Mouse (Mus musculus) limb, embryonic 12.5 days (tissue): ENCODE measurements around the gene Polr3b. TPM values are rescaled to one million over a fixed set of nuclear protein-coding genes. Genes with fewer than 3 reads are reported as not detected.

Source experiments
- ATAC-seq: fragments of 200-750 bp; cut with Nextera tagmentation; 2 replicates; pipeline ENCODE4 v1.8.0; 2017; ENCODE audit warnings: low read depth, moderate TSS enrichment; ENCODE audit not compliant: insufficient number of reproducible peaks, insufficient read depth, low FRiP score, low TSS enrichment
- H3K27ac ChIP-seq: fragments of 300-500 bp; sonication (generic); 2 replicates; pipeline ENCODE4 v1.5.1; 2016; ENCODE audit warnings: mild to moderate bottlenecking, moderate library complexity
- H3K27me3 ChIP-seq: fragments of 300-500 bp; sonication (generic); 2 replicates; pipeline ENCODE4 v1.6.1; 2016; ENCODE audit warnings: mild to moderate bottlenecking, moderate library complexity
- H3K36me3 ChIP-seq: fragments of 300-500 bp; sonication (generic); 2 replicates; pipeline ENCODE4 v1.6.1; 2016; ENCODE audit warnings: mild to moderate bottlenecking, moderate library complexity
- H3K4me1 ChIP-seq: fragments of 300-500 bp; sonication (generic); replicated peaks from 2 replicates; pipeline ENCODE4 v1.6.1; 2016
- H3K4me2 ChIP-seq: fragments of 300-500 bp; sonication (generic); 2 replicates; pipeline ENCODE4 v1.6.1; 2016; ENCODE audit warnings: mild to moderate bottlenecking, moderate library complexity
- H3K4me3 ChIP-seq: fragments of 300-500 bp; sonication (generic); replicated peaks from 2 replicates; pipeline ENCODE4 v1.5.1; 2016; ENCODE audit warnings: mild to moderate bottlenecking
- H3K9ac ChIP-seq: fragments of 300-500 bp; sonication (generic); replicated peaks from 2 replicates; pipeline ENCODE4 v1.6.1; 2016; ENCODE audit warnings: mild to moderate bottlenecking, moderate library complexity
- H3K9me3 ChIP-seq: fragments of 300-500 bp; sonication (generic); 2 replicates; pipeline ENCODE4 v1.6.1; 2016; ENCODE audit warnings: mild to moderate bottlenecking, moderate library complexity
- WGBS: fragments of 180-500 bp; shearing (Covaris S2); methylation state at CpG from one replicate; pipeline ENCODE4 v1.1.7; 2016; 5-methylcytosine and 5-hydroxymethylcytosine counted together
- polyA plus RNA-seq: library from polyadenylated mRNA; unstranded; fragments of >200 nt; fragmentation: Nextera tagmentation; extraction: Ambion mirVana; gene quantifications from 2 replicates; pipeline ENCODE4 v1.2.1, GENCODE M21; 2016

Polr3b gene
- polyA plus RNA-seq, 1 experiment from 2014 or later: 20.3 TPM

- WGBS: 94% methylated on average over 12 of the region's 12 CpGs
- ATAC-seq: no peak
- H3K9me3 ChIP-seq: no peaks in the 10 kb centered on the region
- H3K36me3 ChIP-seq: peaks cover 30% of the 10 kb centered on the region
- no peak overlapping the region for H3K27ac ChIP-seq
- H3K4me2 ChIP-seq: no peak overlapping the region
- no peaks in the 10 kb centered on the region for H3K27me3 ChIP-seq
- H3K4me3 ChIP-seq: no peak overlapping the region
- H3K9ac ChIP-seq: no peak overlapping the region
- no peaks in the 10 kb centered on the region for H3K4me1 ChIP-seq
Measured at GRCm38 (mm10) chr10:84646506-84647102, 24.5 kb downstream of the Polr3b start.

GRCm38 (mm10) chr10:84647264-84647663 lies 25.2 kb downstream of the Polr3b start:
- 90% methylated on average over 5 of the region's 5 CpGs for WGBS
- no peak overlapping the region for H3K27ac ChIP-seq
- ATAC-seq: no peak

GRCm38 (mm10) chr10:84648911-84649310 lies 26.8 kb downstream of the Polr3b start:
- no peak overlapping the region for H3K4me3 ChIP-seq
- no peak overlapping the region for H3K4me2 ChIP-seq
- no peaks in the 10 kb centered on the region for H3K4me1 ChIP-seq
- ATAC-seq: no peak
- no peak overlapping the region for H3K9ac ChIP-seq
- H3K27ac ChIP-seq: no peak overlapping the region
- H3K36me3 ChIP-seq: peaks cover 44% of the 10 kb centered on the region
- H3K27me3 ChIP-seq: no peaks in the 10 kb centered on the region
- 83% methylated on average over 4 of the region's 4 CpGs for WGBS
- H3K9me3 ChIP-seq: no peaks in the 10 kb centered on the region

More at GRCm38 (mm10) chr10:84647264-84647663, 25.2 kb downstream of the Polr3b start:
- Histone ChIP-seq H3K9me3 (no peaks in the 10 kb centered on the region), H3K27me3 (no peaks in the 10 kb centered on the region), H3K4me3 (no peak overlapping the region), H3K9ac (no peak overlapping the region), H3K36me3 (peaks cover 32% of the 10 kb centered on the region), H3K4me1 (no peaks in the 10 kb centered on the region), H3K4me2 (no peak overlapping the region)

GRCm38 (mm10) chr10:84654029-84654428 lies 31.9 kb downstream of the Polr3b start:
- WGBS: 80% methylated on average over 4 of the region's 4 CpGs
- H3K27ac ChIP-seq: no peak overlapping the region
- H3K9ac ChIP-seq: no peak overlapping the region
- H3K4me2 ChIP-seq: no peak overlapping the region
- no peak overlapping the region for H3K4me3 ChIP-seq
- peaks cover 23% of the 10 kb centered on the region for H3K36me3 ChIP-seq
- H3K27me3 ChIP-seq: no peaks in the 10 kb centered on the region
- no peak for ATAC-seq
- no peaks in the 10 kb centered on the region for H3K9me3 ChIP-seq
- H3K4me1 ChIP-seq: peaks cover 9% of the 10 kb centered on the region

- Histone ChIP-seq H3K9me3 (no peaks in the 10 kb centered on the region), H3K27ac (no peak overlapping the region), H3K36me3 (peaks cover 23% of the 10 kb centered on the region), H3K4me2 (no peak overlapping the region), H3K4me3 (no peak overlapping the region), H3K27me3 (no peaks in the 10 kb centered on the region), H3K4me1 (peaks cover 12% of the 10 kb centered on the region), H3K9ac (no peak overlapping the region)
- 89% methylated on average over 4 of the region's 4 CpGs for WGBS
- ATAC-seq: no peak
Measured at GRCm38 (mm10) chr10:84654731-84655130, 32.6 kb downstream of the Polr3b start.

GRCm38 (mm10) chr10:84656618-84657017 lies 34.5 kb downstream of the Polr3b start:
- Histone ChIP-seq H3K9me3 (no peaks in the 10 kb centered on the region), H3K27ac (no peak overlapping the region), H3K27me3 (no peaks in the 10 kb centered on the region), H3K4me2 (no peak overlapping the region), H3K9ac (no peak overlapping the region), H3K4me3 (no peak overlapping the region), H3K36me3 (peaks cover 32% of the 10 kb centered on the region), H3K4me1 (peaks cover 12% of the 10 kb centered on the region)
- no peak for ATAC-seq
- 83% methylated on average over 4 of the region's 4 CpGs for WGBS

- Histone ChIP-seq H3K4me1 (peaks cover 12% of the 10 kb centered on the region), H3K4me3 (no peak overlapping the region), H3K9me3 (no peaks in the 10 kb centered on the region), H3K36me3 (peaks cover 35% of the 10 kb centered on the region), H3K27me3 (no peaks in the 10 kb centered on the region), H3K27ac (no peak overlapping the region), H3K9ac (no peak overlapping the region), H3K4me2 (no peak overlapping the region)
- 81% methylated on average over 6 of the region's 6 CpGs for WGBS
- no peak for ATAC-seq
Measured at GRCm38 (mm10) chr10:84657437-84658087, 35.5 kb downstream of the Polr3b start.

- Histone ChIP-seq H3K9me3 (no peaks in the 10 kb centered on the region), H3K36me3 (peaks cover 28% of the 10 kb centered on the region), H3K4me2 (no peak overlapping the region), H3K9ac (no peak overlapping the region), H3K27ac (no peak overlapping the region), H3K27me3 (no peaks in the 10 kb centered on the region), H3K4me3 (no peak overlapping the region), H3K4me1 (peaks cover 12% of the 10 kb centered on the region)
- WGBS: 74% methylated on average over 18 of the region's 18 CpGs
- ATAC-seq: no peak
Measured at GRCm38 (mm10) chr10:84658088-84658848, 36.2 kb downstream of the Polr3b start.

- Histone ChIP-seq H3K27me3 (no peaks in the 10 kb centered on the region), H3K4me1 (peaks cover 12% of the 10 kb centered on the region), H3K9me3 (no peaks in the 10 kb centered on the region), H3K4me3 (no peak overlapping the region), H3K36me3 (peaks cover 21% of the 10 kb centered on the region), H3K9ac (no peak overlapping the region), H3K4me2 (no peak overlapping the region), H3K27ac (no peak overlapping the region)
- 92% methylated on average over 3 of the region's 3 CpGs for WGBS
- ATAC-seq: no peak
Measured at GRCm38 (mm10) chr10:84659281-84659680, 37.2 kb downstream of the Polr3b start.

GRCm38 (mm10) chr10:84662138-84662537 lies 40.0 kb downstream of the Polr3b start:
- H3K4me3 ChIP-seq: no peak overlapping the region
- WGBS: 91% methylated on average over 6 of the region's 6 CpGs

GRCm38 (mm10) chr10:84665713-84666260 lies 43.7 kb downstream of the Polr3b start:
- H3K4me2 ChIP-seq: no peak overlapping the region
- ATAC-seq: no peak
- H3K4me3 ChIP-seq: no peak overlapping the region
- no peaks in the 10 kb centered on the region for H3K9me3 ChIP-seq
- 47% methylated on average over 3 of the region's 3 CpGs for whole genome bisulfite sequencing
- H3K4me1 ChIP-seq: no peaks in the 10 kb centered on the region
- peaks cover 23% of the 10 kb centered on the region for H3K36me3 ChIP-seq
- no peaks in the 10 kb centered on the region for H3K27me3 ChIP-seq
- H3K27ac ChIP-seq: no peak overlapping the region
- H3K9ac ChIP-seq: no peak overlapping the region

More at GRCm38 (mm10) chr10:84662138-84662537, 40.0 kb downstream of the Polr3b start:
- Histone ChIP-seq H3K4me2 (no peak overlapping the region), H3K36me3 (peaks cover 17% of the 10 kb centered on the region), H3K4me1 (peaks cover 9% of the 10 kb centered on the region), H3K27me3 (no peaks in the 10 kb centered on the region), H3K9me3 (no peaks in the 10 kb centered on the region), H3K9ac (no peak overlapping the region), H3K27ac (no peak overlapping the region)
- no peak for ATAC-seq
